Mouse (Mus musculus): ENCODE data around the gene Cnr2.

Gene Cnr2

GRCm38 (mm10) chr4:135895071-135895571 is at the start of gene Cnr2:
Gene Cnr2 (plus strand): TSS chr4:135895394.
- no peak for DNase-seq (ENCODE audit: low spot score)

GRCm38 (mm10) chr4:135847581-135847980 is 47.6 kb upstream of the Cnr2 start:
- DNase-seq (ENCODE audit: low spot score) = no peak

- DNase-seq (ENCODE audit: low spot score) = no peak
Measured at GRCm38 (mm10) chr4:135850411-135851095, 44.6 kb upstream of the Cnr2 start.

GRCm38 (mm10) chr4:135851942-135852341 is 43.3 kb upstream of the Cnr2 start:
- DNase-seq (ENCODE audit: low spot score) = no peak

- no peak for DNase-seq (ENCODE audit: low spot score)
Measured at GRCm38 (mm10) chr4:135853987-135854546, 41.1 kb upstream of the Cnr2 start.

- no peak for DNase-seq (ENCODE audit: low spot score)
Measured at GRCm38 (mm10) chr4:135854630-135855029, 40.6 kb upstream of the Cnr2 start.

GRCm38 (mm10) chr4:135855080-135855479 is 40.1 kb upstream of the Cnr2 start:
- DNase-seq (ENCODE audit: low spot score) = no peak

GRCm38 (mm10) chr4:135855536-135856222 is 39.5 kb upstream of the Cnr2 start, which contains the start of gene Srsf10:
Gene Srsf10 (plus strand): TSS chr4:135855747.
- DNase-seq (ENCODE audit: low spot score) = peak; percentile 98

GRCm38 (mm10) chr4:135856223-135857091 is 38.7 kb upstream of the Cnr2 start:
- peak; percentile 74 for DNase-seq (ENCODE audit: low spot score)

- DNase-seq (ENCODE audit: low spot score) = no peak
Measured at GRCm38 (mm10) chr4:135857597-135858186, 37.5 kb upstream of the Cnr2 start.

GRCm38 (mm10) chr4:135868996-135869395 is 26.2 kb upstream of the Cnr2 start:
- DNase-seq (ENCODE audit: low spot score) = no peak

GRCm38 (mm10) chr4:135870227-135871023 is 24.8 kb upstream of the Cnr2 start:
- no peak for DNase-seq (ENCODE audit: low spot score)

- no peak for DNase-seq (ENCODE audit: low spot score)
Measured at GRCm38 (mm10) chr4:135872015-135872414, 23.2 kb upstream of the Cnr2 start.

GRCm38 (mm10) chr4:135872589-135873391 is 22.4 kb upstream of the Cnr2 start:
- DNase-seq (ENCODE audit: low spot score) = peak; percentile 48

GRCm38 (mm10) chr4:135873526-135874202 is 21.5 kb upstream of the Cnr2 start, which contains the start of gene Pnrc2:
Gene Pnrc2 (minus strand): TSS chr4:135873850.
- DNase-seq (ENCODE audit: low spot score) = peak; percentile 99

- DNase-seq (ENCODE audit: low spot score) = no peak
Measured at GRCm38 (mm10) chr4:135874564-135875535, 20.3 kb upstream of the Cnr2 start.

GRCm38 (mm10) chr4:135875546-135875945 is 19.6 kb upstream of the Cnr2 start:
- no peak for DNase-seq (ENCODE audit: low spot score)

GRCm38 (mm10) chr4:135875991-135876582 is 19.1 kb upstream of the Cnr2 start:
- peak; percentile 65 for DNase-seq (ENCODE audit: low spot score)

All from yolk sac, embryonic 10.5 days (tissue).